Mouse (Mus musculus) C2C12 (cell line): ENCODE measurements around the gene Atg3.

Source experiments
- CEBPB ChIP-seq: IDR thresholded peaks from one replicate; pipeline ENCODE4 v1.6.1; 2011; ENCODE audit warnings: low read depth, mild to moderate bottlenecking, control low read depth, moderate library complexity
- CTCF ChIP-seq: IDR thresholded peaks from one replicate; pipeline ENCODE4 v1.5.1; 2011; ENCODE audit not compliant: control insufficient read depth, insufficient read depth, insufficient read length

GRCm38 (mm10) chr16:45124230-45125203 is 34.1 kb upstream of the Atg3 start:
- TF ChIP-seq CTCF (no peak), CEBPB (no peak)
